Mouse (Mus musculus): ENCODE data around the gene Tcp11l2.

GRCm38 (mm10) chr10:84632005-84632404, 55.6 kb downstream of the Tcp11l2 start:
- no peak for TF ChIP-seq CTCF (IDR thresholded peaks at IDR 0.05; ENCODE audit: insufficient read depth, low read length)
- no peak for TF ChIP-seq POLR2A (IDR thresholded peaks at IDR 0.05; ENCODE audit: borderline replicate concordance, extremely low read depth, low read depth, low read length)

All from lung, adult 2 months (tissue).